Mouse (Mus musculus) liver, embryonic 14.5 days (tissue): Measurements from ENCODE around the gene Ube2e1.

Experiments used
- CTCF ChIP-seq: IDR thresholded peaks from 2 replicates; pipeline ENCODE4 v1.5.1; 2016; ENCODE audit warnings: antibody characterized with exemption, low read depth, control low read depth
- EP300 ChIP-seq: IDR thresholded peaks from 2 replicates; pipeline ENCODE4 v1.6.1; 2016; ENCODE audit warnings: antibody characterized with exemption, low read depth

DNA sequence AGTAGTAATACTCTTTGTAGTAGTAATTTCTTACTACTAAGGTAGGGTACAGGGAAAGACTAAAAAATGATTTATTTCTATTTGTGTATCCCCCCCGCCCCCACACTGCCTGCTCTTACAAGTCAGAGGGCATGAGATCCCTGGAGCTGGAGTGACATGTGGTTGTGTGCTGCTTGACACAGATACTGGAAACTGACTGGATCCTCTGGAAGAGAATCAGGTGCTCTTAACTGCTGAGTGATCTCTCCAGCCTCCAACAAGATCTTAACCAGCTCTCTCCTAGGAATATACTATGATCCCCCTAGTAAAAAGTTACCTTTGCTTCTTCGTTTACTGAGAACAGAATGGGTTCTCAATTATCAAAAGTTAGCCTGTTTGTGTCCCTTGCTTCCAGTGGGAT lies 45.2 kb downstream of the Ube2e1 start:
- TF ChIP-seq CTCF (no peak), EP300 (no peak)
